Mouse (Mus musculus): ENCODE data around the gene Cnn3. TPM values are rescaled to one million over a fixed set of nuclear protein-coding genes. Genes with fewer than 3 reads are reported as not detected.
A peak's percentile ranks its signal among the peaks of the same experiment; 100 is the strongest.

Cnn3 gene
- total RNA-seq, 4 experiments from 2014 or later = 69.4 to 104 (median 78.6) TPM

DNA sequence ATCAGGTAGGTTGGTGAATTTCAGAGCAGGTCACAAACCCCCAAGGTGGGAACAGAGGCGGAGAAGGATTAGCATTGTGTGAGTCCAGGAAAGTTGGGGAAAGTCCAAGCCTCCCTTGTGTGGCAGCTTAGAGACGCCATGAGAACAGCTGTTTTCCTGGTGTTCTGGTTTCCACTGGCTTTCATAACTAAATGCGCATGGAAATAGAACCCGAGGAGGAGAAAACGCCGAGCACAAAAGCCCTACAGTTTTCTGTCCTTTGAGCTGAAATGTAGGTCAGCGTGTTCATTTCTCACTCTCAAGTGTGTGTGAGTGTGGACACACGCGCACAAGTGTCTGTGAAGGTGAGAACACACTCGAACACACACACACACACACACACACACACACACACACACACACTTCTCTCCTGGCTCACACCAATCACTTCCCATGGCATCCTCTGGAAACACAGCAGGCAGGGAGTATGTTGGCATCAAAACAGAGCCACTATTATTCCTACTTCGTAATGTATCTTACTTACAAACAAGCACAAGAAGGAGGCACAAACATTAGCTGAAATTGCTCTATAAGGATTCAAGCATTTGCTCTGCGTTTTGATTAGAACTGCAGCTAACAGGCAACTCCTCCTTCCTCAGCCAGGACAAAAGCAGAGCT, 63.3 kb downstream of the Cnn3 start:
- peak; percentile 27 to 55 for DNase-seq (ENCODE audit: low spot score in 2 of 2)

DNA sequence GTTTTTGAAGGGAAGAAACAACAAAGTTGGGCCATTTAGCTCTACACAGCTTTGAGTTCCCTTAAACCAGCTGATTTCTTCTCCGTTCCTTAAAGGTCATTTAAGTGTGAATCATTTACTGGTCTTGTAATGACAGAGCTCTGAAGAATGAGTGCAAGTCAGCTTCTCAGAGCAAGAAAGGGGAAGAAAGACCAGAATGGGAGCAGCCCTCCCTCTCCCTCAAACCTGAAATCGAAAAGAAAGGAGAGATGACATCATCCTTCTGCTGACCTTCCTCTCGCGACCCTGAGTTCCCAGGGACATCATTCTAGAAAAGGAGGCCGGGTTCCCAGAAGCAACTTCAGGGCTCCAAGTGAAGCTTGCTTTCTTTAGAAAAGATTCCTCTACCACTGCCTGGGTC, 64.6 kb downstream of the Cnn3 start:
- no peak for DNase-seq (ENCODE audit: low spot score in 2 of 2)

DNA sequence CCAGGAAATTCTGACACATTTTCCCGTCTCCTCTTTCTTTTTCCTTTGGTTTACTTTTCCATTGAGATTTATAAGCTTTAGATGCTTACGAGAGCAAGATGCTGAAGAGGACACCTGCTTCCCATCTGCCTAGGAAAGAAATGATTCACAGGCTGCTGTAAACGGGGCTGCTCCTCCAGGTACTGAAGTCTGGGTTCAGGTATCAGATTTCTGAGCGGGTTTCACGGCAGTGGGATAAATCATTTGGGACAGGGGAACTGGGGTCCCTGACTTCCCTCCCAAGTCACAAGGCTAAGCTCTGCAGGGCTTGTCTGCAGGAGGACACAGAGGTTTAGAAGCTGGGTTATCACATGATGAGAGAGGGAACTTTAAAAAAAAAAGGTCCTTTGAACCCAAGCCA, 65.7 kb downstream of the Cnn3 start:
- no peak for DNase-seq (ENCODE audit: low spot score in 2 of 2)

DNA sequence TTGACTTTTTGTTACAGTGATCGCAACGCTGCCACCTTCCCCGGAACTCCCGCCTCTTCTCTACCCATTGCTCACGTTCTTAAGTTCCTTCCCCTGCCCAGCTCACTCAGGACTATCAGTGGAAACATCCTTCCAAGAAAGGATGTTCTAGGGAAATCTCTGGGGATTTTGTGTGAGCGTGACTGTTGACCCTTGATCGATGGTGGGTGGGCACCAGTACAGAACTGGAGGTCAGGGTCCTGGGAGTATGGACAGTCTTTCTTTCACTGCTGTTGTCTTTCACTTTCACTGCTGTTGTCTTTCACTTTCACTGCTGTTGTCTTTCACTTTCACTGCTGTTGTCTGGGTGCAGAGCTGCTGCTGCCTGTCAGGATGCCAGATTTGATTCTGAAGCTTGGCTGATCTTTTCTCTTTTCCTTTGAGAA, 67.7 kb downstream of the Cnn3 start:
- no peak for DNase-seq (ENCODE audit: low spot score in 2 of 2)

DNA sequence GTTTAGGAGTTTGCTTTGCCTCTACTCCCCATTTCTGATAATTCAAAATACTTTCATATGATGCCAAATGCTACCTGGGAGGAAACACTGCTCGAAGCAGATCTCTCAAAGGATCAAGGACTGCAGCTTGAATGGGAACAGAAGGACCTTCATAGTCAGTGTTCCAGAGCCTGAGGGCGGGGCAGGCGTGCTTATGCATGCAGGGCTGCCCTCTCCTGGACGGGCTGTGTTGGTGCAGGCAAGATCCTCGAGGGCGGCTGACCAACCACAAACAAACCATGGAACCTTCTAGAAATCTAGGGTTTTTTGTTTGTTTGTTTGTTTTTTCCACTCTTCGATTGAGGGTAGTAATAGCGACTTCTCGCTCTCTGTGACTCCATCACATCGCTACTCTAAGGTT, 73.9 kb downstream of the Cnn3 start:
- DNase-seq (ENCODE audit: low spot score in 2 of 2) = peak; percentile 32 to 34

DNA sequence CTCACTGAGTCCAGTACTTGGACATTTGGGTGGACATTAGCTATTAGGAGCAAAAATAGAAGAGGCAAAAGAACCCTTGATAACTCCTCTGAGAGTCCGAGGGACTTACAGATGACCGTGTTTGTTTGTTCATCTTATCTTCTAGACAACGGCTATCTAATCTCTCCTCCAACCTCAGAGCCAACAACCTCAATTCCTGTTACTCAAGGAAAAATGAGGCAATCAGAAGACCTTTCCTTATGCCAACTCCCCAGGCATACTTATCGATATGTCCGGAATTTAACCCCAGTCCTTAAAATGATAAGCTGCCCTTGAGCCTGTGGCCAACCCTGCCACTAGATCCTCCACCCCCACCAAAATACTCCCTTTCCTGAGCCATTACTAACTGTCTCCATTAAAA, 74.4 kb downstream of the Cnn3 start:
- no peak for DNase-seq (ENCODE audit: low spot score in 2 of 2)

DNA sequence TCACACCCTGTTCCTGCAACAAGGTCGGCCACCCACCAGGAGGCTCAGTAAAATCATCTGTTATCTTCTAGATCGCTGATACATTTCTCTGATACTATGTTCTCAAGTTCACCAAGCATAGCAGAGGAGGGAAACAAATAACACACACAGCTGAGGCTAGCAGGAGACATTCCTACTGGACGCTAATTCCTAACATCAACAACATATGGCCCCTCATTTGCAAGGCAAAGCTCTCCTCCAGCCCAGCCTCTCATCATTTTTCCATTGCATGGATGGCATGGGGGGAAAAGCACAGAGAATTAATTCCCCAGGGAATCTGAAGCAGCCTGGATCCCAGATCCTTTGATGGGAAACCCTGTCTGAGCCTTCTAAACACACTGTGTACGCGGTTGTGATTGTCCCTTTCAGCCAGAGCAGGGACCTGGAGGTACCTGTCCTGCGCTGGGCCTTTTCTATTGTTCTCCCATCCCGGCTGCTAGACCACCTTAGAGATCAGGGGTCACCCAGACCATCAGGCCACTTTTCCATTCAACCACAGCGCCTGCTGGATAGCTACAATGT, 78.7 kb downstream of the Cnn3 start:
- no peak for DNase-seq (ENCODE audit: low spot score in 2 of 2)

DNA sequence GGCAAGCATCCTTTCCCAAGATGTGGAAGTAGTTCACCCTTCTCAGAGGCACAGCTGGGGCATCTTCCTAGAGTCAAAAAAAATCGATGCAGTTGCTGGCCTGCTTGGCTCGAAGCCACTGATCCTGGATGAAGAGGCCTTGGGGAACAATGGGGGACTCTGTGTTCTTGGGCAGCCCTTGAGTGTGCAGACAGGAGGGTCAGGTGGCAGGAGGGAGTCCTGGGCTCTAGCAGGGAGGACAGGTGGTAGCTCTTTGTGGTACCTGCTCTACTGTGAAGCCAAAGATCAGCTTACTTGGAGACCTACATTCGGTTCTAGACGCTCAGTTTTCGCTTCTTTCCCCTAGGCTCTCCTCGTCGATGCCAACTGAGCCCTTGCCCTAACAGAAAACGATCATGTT, 79.9 kb downstream of the Cnn3 start:
- DNase-seq (ENCODE audit: low spot score in 2 of 2) = no peak

DNA sequence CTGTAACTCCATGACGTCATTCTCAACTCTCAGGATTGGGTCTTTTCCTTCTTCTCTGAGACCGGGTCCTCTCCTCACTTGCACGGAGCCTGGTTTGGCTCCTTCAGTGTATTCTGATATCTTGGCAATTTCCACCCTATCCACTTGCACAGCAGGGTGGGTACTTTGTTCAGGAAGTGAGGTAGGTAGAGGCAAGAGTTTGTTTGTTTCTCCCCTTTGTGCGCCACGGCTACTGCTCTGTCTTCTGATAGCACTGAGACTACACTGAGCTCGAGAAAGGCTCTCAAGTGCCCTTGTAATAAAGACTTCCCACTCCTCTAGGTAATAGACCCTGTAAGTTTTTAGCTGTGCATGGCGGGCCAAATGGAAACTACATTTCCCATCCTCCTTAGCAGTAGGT, 80.5 kb downstream of the Cnn3 start:
- DNase-seq (ENCODE audit: low spot score in 2 of 2) = no peak

DNA sequence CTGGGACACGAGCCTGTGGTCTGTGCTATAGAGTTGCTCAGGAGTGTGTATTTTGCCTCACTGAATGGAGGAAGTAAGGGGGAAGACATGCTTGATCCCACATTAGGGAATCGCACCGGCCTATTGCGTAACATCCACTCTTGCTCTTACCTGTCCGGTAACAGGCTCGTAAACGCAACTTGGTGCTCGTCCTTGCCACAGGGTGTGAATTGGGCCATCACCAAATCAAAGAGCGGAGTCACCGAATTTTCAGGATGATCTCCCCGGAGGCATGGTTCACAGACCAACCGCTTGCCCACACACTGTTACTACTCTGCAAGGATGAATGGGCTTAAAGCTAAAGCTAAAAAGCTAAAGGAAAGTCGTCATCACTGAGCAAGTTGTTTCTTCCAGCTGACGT, 81.4 kb downstream of the Cnn3 start:
- DNase-seq (ENCODE audit: low spot score in 2 of 2) = no peak

Other genes starting within 250 kb of the Cnn3 start
- 10 to 100 TPM; 35.0 to 49.8 (median 43.9) TPM for gene Tmem56, start 143.4 kb upstream of the Cnn3 start, total RNA-seq (2022)
- 10 to 100 TPM; 11.7 to 16.2 (median 14.8) TPM for gene Alg14, start 134.7 kb upstream of the Cnn3 start, total RNA-seq (2022)
- gene Slc44a3, start 105.9 kb downstream of the Cnn3 start, total RNA-seq (2022) = under 1 TPM in 2 of 4 experiments, not detected in 2; 0.19 to 0.41 TPM
- not detected for gene 4930432M17Rik, start 244.3 kb downstream of the Cnn3 start, total RNA-seq (2022)

Measured in left cerebral cortex, adult 8-10 months (tissue).